Mouse (Mus musculus) kidney, embryonic 15.5 days (tissue): ENCODE data around the gene Naif1. TPM values are rescaled to one million over a fixed set of nuclear protein-coding genes. Genes with fewer than 3 reads are reported as not detected.

ENCODE experiments used
- polyA plus RNA-seq: library from polyadenylated mRNA; unstranded; fragments of >200 nt; fragmentation: Nextera tagmentation; extraction: Ambion mirVana; gene quantifications from 2 replicates; pipeline ENCODE4 v1.2.1, GENCODE M21; 2015

Gene Naif1
- polyA plus RNA-seq, 1 experiment from 2014 or later = 6.8 TPM

Other genes starting within 250 kb of the Naif1 start
- gene Pomt1, start 213.9 kb upstream of the Naif1 start, polyA plus RNA-seq = 28.7 and 31.6 TPM in 2 replicates
- 72.2 and 74.5 TPM in 2 replicates for gene Uck1, start 190.3 kb upstream of the Naif1 start, polyA plus RNA-seq
- 23.0 and 27.3 TPM in 2 replicates for gene Golga2, start 163.1 kb upstream of the Naif1 start, polyA plus RNA-seq
- 419 and 447 TPM in 2 replicates for gene Swi5, start 162.4 kb upstream of the Naif1 start, polyA plus RNA-seq
- 48.7 and 56.6 TPM in 2 replicates for gene Ciz1, start 98.1 kb upstream of the Naif1 start, polyA plus RNA-seq
- 6.3 and 7.9 TPM in 2 replicates for gene Dnm1, start 97.1 kb upstream of the Naif1 start, polyA plus RNA-seq
- 47.1 and 52.1 TPM in 2 replicates for gene 1110008P14Rik, start 68.5 kb upstream of the Naif1 start, polyA plus RNA-seq
- gene Lcn2, start 62.2 kb upstream of the Naif1 start, polyA plus RNA-seq = 6.8 and 9.1 TPM in 2 replicates
- gene Ptges2, start 54.6 kb upstream of the Naif1 start, polyA plus RNA-seq = 30.5 and 31.2 TPM in 2 replicates
- 20.4 and 20.7 TPM in 2 replicates for gene Slc25a25, start 988 bp downstream of the Naif1 start, polyA plus RNA-seq
- 14.5 and 15.0 TPM in 2 replicates for gene Fam102a, start 84.9 kb downstream of the Naif1 start, polyA plus RNA-seq
- 103 and 107 TPM in 2 replicates for gene Dpm2, start 120.4 kb downstream of the Naif1 start, polyA plus RNA-seq
- gene Pip5kl1, start 124.3 kb downstream of the Naif1 start, polyA plus RNA-seq = 2.0 and 2.7 TPM in 2 replicates
- gene 9430097D07Rik, start 125.2 kb downstream of the Naif1 start, polyA plus RNA-seq = 0.10 and 0.17 TPM in 2 replicates
- gene St6galnac4, start 136.6 kb downstream of the Naif1 start, polyA plus RNA-seq = 22.3 and 23.2 TPM in 2 replicates
- gene St6galnac6, start 149.3 kb downstream of the Naif1 start, polyA plus RNA-seq = 17.0 and 17.6 TPM in 2 replicates
- gene Ak1, start 171.3 kb downstream of the Naif1 start, polyA plus RNA-seq = 32.6 and 34.4 TPM in 2 replicates
- 71.9 and 82.1 TPM in 2 replicates for gene Eng, start 196.1 kb downstream of the Naif1 start, polyA plus RNA-seq